Mouse (Mus musculus) lung, adult 18-20 months (tissue): ENCODE results near the gene Sun2.

Experiments
- DNase-seq, 2 experiments: peaks; one replicate each; pipeline ENCODE4 v3.0.0; 2022; ENCODE audit warnings: mixed read lengths in 2 of 2

Sun2 gene

DNA sequence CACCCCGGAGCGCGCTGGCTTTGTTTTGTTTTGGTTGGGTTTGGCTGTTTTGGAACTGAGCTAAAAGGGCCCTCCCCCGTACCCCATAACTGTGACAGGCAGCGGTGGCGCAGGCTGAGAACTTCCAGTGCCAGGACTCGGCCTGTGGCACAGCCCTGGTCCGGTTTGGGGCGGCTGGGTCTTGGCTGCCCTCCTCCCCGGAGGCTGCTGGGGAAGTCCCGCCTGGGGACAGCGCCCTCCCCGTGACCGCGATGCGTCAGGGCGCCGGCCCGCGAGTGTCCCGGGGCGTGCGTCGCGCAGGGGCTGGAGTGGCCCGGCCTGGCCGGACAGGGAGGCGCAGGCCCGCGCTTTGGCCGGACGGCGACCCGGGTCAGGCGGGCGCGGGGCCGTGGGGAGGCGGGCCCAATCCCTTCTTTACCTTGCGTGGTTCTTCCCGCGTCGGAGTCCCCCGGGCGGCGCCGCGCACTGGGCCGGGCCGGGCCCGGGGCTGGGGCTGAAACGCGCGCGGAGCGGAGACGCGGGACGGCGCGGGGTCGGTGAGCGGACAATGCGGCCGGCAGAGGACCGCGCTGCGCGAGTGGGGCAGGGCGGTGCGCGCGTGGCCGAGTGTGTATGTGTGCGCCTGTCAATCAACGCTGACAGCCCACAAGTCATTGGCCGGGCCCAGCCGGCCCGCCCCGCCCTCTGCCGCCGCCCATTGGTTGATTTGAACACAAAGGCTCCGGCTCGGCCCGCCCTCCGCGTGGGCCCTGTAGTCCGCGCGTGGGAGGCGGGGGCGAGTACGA, at the start of gene Sun2:
Sun2 (minus strand) TSS at position 616 of the 785 bp plus-strand sequence.
- peak; percentile 91 to 94 for DNase-seq

- DNase-seq, result peak; percentile 22 to 35
Observed at GRCm38 (mm10) chr15:79791502-79791901, 49.2 kb upstream of the Sun2 start.

DNA sequence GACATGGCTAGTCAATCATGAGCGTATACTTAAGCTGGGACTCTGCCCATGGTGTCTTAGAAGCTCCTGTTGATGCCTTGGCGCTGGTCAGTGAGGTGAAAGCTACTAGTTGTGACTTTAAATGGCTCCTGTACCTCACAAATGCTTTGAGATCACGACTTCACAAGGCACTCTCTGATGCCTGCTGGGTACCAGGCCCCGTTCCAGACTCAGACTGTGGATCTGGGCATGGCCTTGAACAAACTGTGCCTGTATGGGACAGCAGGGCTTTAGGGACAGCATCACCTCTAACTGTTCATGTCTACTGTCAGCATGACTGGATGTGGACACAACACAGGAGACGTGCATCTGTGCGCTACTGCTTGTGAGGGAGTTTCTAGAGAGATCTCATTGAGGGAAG, 48.6 kb upstream of the Sun2 start:
- DNase-seq, result no peak

DNA sequence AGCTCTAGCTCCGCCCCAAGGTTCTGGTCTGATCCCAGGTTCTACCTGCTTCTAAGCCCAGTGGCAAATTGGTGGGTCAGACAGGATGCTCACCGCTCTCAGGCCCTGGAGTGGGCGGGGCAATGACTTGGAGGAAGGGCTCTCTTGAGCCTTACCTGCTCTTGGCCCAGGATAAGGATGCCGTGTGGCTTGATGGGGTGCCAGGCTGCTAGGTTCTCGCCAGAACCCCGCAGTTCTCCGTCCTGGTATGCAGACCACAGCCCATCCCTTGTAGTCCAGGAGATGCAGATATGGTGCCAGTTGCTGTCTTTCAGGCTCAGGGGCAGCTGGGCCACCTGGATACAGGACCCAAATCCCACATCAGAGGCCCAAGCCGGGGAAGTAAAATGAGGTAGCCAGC, 47.8 kb upstream of the Sun2 start:
- no peak for DNase-seq

DNA sequence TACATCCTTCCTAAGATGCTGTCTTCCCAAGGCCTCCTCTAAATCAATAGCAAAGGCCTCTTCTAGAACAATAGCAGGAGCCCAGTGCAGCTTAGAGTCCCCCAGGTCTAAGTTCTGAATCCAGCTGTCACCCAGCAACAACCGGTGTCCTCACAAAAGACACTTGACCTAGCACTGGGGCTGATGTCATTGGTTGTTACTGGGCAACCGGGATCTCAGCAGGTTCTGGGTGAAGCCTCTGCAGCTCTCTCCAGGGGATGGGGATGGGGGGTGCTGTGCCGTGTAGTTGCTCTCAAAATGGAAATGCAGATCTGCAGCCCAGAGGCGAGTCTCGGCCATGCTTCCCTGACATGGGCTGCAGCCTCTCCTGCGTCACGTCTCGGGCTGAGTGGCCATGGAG, 45.5 kb upstream of the Sun2 start:
- DNase-seq, result no peak

- DNase-seq, result no peak
Observed at GRCm38 (mm10) chr15:79785056-79785455, 42.7 kb upstream of the Sun2 start.

DNA sequence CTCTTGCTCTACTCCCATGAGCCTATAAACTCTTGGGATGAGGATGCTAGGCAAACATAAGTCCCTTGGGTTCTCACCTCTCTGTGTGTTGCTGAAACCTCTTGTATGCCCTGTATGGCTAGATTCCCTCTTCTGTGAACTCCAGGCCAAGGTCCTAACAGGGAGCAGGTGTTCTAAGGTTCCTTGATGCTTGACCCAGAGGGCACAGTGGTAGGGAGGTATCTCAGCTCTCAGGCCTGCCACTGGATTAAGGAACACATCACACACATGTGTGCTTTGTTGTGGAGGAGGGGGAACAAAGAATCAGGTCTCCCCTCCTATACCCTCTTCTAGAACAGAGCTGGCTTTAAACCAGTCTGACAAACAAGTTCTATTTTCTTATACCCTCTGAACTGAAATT, 35.4 kb upstream of the Sun2 start, which contains the start of gene Dnal4:
Dnal4 (minus strand) TSS at position 101 of the 400 bp plus-strand sequence.
- no peak for DNase-seq

- no peak for DNase-seq
Observed at GRCm38 (mm10) chr15:79775662-79776061, 33.3 kb upstream of the Sun2 start.

DNA sequence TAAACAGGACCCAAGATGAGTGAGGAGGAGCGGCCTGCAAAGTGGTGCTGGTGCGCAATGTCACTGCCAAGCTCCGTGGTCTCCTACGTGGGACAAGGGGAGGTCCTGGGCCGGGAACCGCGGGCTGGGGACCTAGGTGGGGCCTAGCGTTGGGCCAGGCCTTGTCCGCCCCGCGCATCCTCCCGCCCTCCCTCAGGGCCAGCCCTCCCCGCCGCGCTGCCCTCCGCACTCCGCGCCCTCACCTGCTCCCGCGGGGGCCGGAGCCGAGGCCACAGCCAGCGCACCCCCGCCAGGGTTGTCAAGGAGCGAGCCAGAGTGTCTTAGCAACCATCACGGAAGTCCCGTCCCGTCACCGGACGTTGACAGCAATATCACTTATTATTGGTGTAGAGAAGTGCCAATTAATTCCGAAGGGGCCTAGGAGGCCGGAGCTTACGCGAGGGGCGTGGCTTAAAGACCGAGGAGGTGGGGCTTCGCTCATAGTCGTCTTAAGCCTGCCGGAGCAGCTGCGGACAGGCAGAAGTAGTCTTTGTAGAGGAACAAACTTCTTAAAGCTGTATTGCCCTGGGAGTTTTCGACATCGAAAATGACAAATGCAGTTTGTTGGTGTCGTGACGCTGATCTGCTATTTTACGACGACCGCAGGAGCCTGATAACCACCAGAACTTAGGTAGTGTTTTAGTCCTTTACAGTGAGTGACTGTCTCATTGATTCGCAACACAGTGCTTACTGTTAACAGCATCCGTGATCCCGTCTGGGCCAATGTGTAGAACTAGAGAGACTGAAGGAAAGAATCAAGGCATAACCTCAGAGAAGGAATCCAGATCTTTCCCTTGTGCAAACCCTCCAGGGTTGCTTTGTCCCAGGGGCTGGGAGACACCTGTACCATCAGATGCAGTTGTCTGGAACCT, 32.0 kb upstream of the Sun2 start:
- peak; percentile 98 for DNase-seq

DNA sequence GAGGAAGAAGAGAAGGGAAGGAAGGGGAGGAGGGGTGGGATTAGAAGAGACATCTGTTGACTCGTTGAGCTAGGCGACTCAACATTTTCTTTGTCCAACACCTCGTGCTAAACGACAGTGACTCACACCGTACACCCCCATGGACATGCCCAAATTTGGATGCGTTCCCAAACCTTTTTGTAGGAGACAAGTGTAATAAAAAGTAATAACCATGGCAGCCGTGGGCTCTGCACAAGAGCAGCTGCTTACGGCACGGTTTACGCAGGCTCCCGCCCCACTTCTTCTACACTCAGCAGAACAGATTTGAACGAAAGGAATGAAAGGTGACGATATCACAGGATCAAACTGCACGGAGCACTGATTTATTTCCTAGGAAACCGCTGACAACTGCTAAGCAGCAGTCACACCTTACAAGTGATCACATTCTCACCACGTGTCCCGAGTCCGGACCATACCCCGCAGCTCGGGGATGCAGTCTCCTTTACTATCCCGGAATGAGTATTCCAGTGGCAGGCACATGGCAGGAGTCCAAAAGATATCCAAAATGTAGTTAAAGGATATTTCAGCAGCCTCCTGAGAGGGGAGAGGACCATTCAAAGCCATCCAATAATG, 28.4 kb upstream of the Sun2 start:
- no peak for DNase-seq

- no peak for DNase-seq
Observed at GRCm38 (mm10) chr15:79768302-79768701, 26.0 kb upstream of the Sun2 start.

DNA sequence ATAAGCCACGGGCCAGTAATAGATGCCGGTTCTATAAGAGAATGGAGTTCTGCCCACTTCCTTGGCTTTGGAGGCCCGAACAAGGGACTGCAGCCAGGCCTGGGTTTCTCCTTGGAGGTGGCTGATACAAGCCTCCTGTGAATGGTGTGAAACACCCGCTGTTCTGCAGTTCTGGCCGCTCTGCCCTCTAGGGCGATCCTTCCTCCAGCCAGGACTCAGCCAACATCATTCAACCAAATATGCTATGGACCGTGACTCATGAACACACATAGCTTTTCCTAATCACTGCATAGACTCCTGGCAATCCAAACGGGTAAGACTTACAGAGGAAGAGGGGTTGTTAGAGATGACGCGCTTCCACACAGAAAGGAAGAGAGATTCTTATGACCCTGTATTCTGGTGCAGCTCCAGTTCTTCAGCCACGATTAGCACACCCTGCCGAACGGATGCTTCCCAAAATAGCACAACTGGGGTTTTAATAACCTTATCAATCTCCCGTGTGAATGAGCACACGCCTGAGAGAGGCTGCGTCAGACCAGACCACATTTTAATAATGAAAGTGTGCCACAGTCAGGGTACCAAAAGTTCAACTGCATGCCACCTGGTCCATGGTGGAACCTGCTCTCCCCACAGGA, 25.1 kb upstream of the Sun2 start:
- DNase-seq, result no peak

- peak in 1 of 2 experiments; percentile 30 for DNase-seq
Observed at GRCm38 (mm10) chr15:79766586-79767071, 24.3 kb upstream of the Sun2 start.

DNA sequence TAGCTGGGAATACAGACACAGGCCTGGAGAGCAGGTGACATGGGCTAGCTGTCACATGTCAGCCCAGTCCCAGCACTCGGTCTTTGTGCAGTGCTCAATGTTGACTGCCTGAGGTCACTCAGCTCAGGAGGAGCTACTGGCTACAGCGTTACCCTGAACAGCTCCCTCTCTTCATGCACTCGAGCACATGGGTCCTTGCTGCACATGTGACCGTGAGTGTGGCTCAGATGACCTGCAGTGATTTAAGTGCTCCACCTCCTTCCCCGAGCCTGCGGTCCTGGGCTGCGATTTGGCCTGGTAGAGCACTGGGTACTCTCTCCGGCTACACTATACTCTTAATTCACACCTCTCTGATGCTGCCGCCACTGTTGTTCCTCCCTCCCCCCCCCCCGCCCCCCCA, 23.8 kb upstream of the Sun2 start:
- peak; percentile 50 to 55 for DNase-seq

GRCm38 (mm10) chr15:79765361-79765760, 23.0 kb upstream of the Sun2 start:
- DNase-seq, result peak; percentile 43 to 47

- DNase-seq, result no peak
Observed at GRCm38 (mm10) chr15:79764539-79765267, 22.4 kb upstream of the Sun2 start.

DNA sequence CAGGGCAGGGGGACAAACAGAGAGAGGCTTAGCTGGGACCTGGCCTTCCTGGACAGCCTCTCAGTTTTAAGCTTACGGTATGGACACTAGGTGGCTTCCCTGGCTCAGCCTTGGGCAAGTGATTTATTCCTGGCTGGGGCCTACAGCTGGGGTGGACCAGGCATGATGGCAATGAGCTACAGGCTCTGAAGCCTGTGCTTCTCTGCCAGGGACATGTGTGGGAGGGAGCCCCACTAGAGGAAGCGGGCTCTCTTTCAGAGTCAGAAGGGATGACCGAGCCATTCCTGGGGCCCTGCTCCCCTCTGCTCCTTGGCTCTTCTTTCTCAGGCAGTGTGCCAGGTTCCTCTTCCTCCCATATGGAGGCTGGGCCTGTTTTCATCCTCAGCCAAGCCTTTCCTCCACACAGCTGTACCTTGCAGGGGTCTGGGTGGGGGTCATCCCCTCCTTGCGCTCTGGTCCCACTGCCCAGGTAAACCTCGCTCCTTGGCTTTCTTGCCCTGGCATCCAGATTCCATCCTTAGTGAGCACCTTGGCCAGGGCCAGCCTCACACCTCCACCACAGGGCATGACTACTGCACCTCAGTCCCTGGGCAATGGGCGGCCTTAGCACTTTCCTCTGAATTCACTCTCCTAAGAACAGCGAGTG, 21.4 kb upstream of the Sun2 start:
- DNase-seq, result no peak

DNA sequence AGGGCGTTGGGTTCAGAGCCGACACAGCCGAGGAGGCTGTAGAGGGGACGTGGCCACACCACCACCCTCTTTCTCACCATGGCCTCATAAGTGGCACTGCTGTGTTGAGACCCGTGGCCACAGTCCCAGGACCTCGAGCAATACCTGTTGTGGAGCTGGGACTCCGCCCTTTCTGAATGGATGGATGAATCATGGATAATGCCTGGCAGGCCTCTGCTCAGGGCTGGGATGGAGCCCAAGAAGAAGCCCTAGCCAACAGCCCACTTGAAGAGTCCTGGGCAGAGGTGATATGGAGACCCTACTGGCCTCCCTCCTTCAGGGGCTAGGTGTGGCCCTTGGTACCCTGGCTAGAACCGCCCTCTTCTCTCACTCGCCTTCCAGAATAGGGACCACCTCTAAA, 20.7 kb upstream of the Sun2 start:
- no peak for DNase-seq

GRCm38 (mm10) chr15:79760956-79761355, 18.6 kb upstream of the Sun2 start:
- no peak for DNase-seq

- no peak for DNase-seq
Observed at GRCm38 (mm10) chr15:79757118-79757517, 14.8 kb upstream of the Sun2 start.

DNA sequence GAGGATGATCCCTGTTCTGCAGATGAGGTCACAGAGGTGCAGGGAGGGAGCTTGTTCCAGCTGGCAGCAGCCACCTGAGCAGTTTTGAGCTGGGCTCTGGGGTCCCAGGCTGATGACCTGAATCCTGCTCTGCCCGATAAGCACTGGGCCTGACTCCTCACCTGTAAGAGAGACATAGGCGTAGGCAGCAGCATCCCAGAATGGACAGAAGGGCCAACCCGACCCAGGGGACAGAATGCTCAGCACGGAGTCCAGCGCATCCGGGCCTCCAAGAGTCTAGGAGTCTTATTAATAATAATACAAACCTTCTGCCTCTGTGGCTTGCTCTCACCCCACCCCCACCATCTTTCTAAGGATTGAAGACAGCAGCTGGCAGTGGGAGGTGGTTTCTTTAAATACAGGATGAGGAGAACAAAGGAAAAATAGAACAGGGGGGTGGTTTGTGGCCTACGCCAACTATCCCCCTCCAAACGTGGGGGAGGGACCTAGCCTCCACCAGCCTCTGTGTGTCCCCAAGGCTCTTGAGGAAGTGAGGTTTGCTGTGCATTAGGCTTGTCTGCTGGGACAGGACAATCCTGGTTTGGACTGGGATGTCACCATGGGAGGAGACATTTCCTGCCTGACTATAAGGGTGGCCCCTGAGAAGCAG, 13.8 kb upstream of the Sun2 start:
- no peak for DNase-seq
